Mouse (Mus musculus) intestine, postnatal 0 days (tissue): ENCODE data around the gene Tpst2. TPM values are rescaled to one million over a fixed set of nuclear protein-coding genes. Genes with fewer than 3 reads are reported as not detected.

Experiments
- ATAC-seq: fragments of 200-750 bp; cut with Nextera tagmentation; 2 replicates; pipeline ENCODE4 v1.8.0; 2017; ENCODE audit warnings: mild to moderate bottlenecking, moderate TSS enrichment, moderate library complexity
- H3K27ac ChIP-seq: fragments of 300-500 bp; sonication (generic); 2 replicates; pipeline ENCODE4 v1.5.1; 2014; ENCODE audit warnings: mild to moderate bottlenecking, low read depth, low read length, moderate library complexity
- H3K27me3 ChIP-seq: fragments of 300-500 bp; sonication (generic); replicated peaks from 2 replicates; pipeline ENCODE4 v1.6.1; 2014; ENCODE audit warnings: low read length, mixed read lengths; ENCODE audit not compliant: control insufficient read depth, insufficient read depth
- H3K36me3 ChIP-seq: fragments of 300-500 bp; sonication (generic); 2 replicates; pipeline ENCODE4 v1.6.1; 2014; ENCODE audit warnings: mild to moderate bottlenecking, moderate library complexity; ENCODE audit not compliant: control insufficient read depth, insufficient read depth
- H3K4me1 ChIP-seq: fragments of 300-500 bp; sonication (generic); replicated peaks from 2 replicates; pipeline ENCODE4 v1.6.1; 2014; ENCODE audit warnings: antibody characterized with exemption, low read length, mixed read lengths; ENCODE audit not compliant: control insufficient read depth, insufficient read depth
- H3K4me2 ChIP-seq: fragments of 300-500 bp; sonication (generic); replicated peaks from 2 replicates; pipeline ENCODE4 v1.6.1; 2014; ENCODE audit warnings: low read depth, mild to moderate bottlenecking, moderate library complexity
- H3K4me3 ChIP-seq: fragments of 300-500 bp; sonication (generic); 2 replicates; pipeline ENCODE4 v1.5.1; 2014; ENCODE audit warnings: low read depth, low read length
- H3K9ac ChIP-seq: fragments of 300-500 bp; sonication (generic); 2 replicates; pipeline ENCODE4 v1.6.1; 2014; ENCODE audit warnings: mild to moderate bottlenecking, low read depth, low read length
- H3K9me3 ChIP-seq: fragments of 300-500 bp; sonication (generic); 2 replicates; pipeline ENCODE4 v1.6.1; 2016; ENCODE audit warnings: mixed run types; ENCODE audit not compliant: control insufficient read depth
- CTCF ChIP-seq: sonication (generic); IDR thresholded peaks from 2 replicates; pipeline ENCODE4 v1.5.1; 2016; ENCODE audit warnings: low read depth, mild to moderate bottlenecking, control low read depth, antibody characterized with exemption, moderate library complexity
- WGBS: fragments of 180-500 bp; shearing (Covaris S2); extraction: QIAGEN DNeasy Blood & Tissue Kit; methylation state at CpG from one replicate; pipeline ENCODE4 v1.1.7; 2014; 5-methylcytosine and 5-hydroxymethylcytosine counted together
- polyA plus RNA-seq: library from polyadenylated mRNA; unstranded; fragments of >200 nt; fragmentation: Nextera tagmentation; extraction: Ambion mirVana; gene quantifications from 2 replicates; pipeline ENCODE4 v1.2.1, GENCODE M21; 2015

Gene Tpst2
- polyA plus RNA-seq, 1 experiment from 2014 or later = 45.3 TPM

GRCm38 (mm10) chr5:112243041-112243440 is 33.5 kb upstream of the Tpst2 start:
- Histone ChIP-seq H3K36me3 (no peaks in the 10 kb centered on the region), H3K27ac (no peak overlapping the region), H3K9me3 (no peaks in the 10 kb centered on the region), H3K27me3 (no peaks in the 10 kb centered on the region), H3K9ac (no peak overlapping the region), H3K4me1 (0 out of 2 replicates have a peak, but pooled peaks cover 6% of the 10 kb centered on the region), H3K4me3 (no peak overlapping the region), H3K4me2 (no peak overlapping the region; the same call in 1 of the 2 replicates)
- ATAC-seq = peak; percentile 45; the same call in 1 of the 2 replicates
- WGBS = 32% methylated on average over 5 of the region's 5 CpGs
- no peak for TF ChIP-seq CTCF

DNA sequence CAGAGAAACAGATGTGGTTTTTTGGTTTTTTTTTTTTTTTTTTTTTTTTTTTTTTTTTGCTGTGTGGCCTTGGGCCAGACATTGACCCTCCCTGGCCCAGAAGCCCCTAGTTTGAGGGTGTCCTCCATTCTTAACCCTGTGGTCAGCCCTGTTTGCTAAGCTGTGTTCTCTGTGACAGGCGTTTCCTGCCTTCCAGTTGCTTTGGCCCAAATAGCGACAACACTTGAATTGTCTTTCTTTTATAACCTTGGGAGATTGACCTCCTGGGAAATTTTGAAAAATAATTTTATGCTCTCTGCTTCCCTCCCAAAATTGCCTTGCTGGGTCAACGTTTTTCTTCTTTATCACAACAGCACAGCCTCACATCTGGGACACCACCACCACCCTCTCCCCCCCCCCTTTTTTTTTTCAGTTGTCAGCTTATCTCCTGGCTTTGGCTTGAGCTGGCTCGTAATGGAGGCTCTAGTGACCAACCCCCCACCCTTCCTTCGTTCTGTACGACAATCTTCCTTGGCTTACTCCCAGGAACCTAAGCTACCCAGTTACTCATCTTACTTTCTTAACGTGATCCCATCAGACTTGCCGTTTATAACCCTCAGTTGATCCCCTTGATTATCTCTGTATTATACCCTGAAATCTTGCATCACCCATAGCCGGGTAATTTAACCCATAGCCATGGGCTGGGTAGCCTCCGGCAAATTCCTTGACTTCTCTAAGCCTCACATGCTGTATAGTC is 32.8 kb upstream of the Tpst2 start:
- Histone ChIP-seq H3K4me2 (no peak overlapping the region), H3K9me3 (no peaks in the 10 kb centered on the region), H3K27me3 (no peaks in the 10 kb centered on the region), H3K4me3 (no peak overlapping the region), H3K36me3 (no peaks in the 10 kb centered on the region), H3K4me1 (0 out of 2 replicates have a peak, but pooled peaks cover 6% of the 10 kb centered on the region), H3K9ac (no peak overlapping the region), H3K27ac (no peak overlapping the region)
- 49% methylated on average over 10 of the region's 10 CpGs for WGBS
- no peak for TF ChIP-seq CTCF
- ATAC-seq = no peak

DNA sequence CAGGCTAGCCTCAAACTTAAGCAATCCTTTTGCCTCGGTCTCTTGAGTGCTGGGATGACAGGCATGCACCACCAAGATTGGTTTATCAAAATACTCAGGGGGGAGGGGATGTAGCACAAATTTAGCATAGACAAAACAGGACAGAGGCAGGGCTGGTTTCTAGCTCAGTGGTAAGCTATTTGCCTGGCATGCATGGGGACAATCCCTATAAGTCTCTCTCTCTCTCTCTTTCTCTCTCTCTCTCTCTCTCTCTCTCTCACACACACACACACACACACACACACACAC is 32.3 kb upstream of the Tpst2 start:
- 62% methylated on average over 1 of the region's 1 CpGs for WGBS
- H3K27ac ChIP-seq = no peak overlapping the region
- TF ChIP-seq CTCF = no peak

DNA sequence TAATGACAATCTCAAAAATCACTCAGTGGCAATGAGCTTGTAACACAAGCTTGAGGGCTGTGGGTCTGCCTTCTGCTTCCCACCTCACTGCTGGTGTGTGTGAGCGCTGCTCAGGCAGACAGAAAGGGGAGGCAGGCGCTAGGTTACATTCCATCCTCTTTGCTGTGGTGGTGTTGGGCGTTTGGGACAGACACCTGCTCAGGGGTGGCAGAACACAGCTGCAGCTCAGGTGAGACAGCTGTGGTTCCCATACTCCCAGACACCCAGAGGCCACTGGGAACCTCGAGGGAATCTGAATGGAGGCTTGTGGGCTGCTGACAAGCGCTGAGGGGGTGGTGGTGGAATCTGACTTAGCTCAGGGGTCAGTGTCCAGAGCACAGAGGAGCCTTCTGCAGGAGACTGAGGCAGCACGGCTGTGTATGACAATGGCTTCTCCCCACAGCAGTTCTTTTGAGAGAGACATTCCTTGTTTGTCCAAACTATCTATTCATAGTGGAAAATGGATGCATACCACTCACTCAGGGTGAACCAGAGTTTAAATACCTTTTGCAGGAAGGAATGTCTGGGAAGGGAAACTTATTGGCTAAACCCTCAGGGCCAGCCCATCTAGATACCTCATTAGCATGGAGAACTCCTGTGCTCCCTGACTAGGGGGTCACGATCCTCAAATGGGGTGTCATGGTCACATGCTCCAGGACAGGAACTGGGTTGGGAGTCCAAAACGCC is 31.4 kb upstream of the Tpst2 start:
- H3K9me3 ChIP-seq = no peaks in the 10 kb centered on the region
- H3K4me2 ChIP-seq = no peak overlapping the region
- H3K9ac ChIP-seq = no peak overlapping the region
- H3K4me1 ChIP-seq = 0 out of 2 replicates have a peak, but pooled peaks cover 6% of the 10 kb centered on the region
- H3K27ac ChIP-seq = no peak overlapping the region
- 43% methylated on average over 8 of the region's 8 CpGs for WGBS
- no peak for TF ChIP-seq CTCF
- no peak for ATAC-seq
- no peaks in the 10 kb centered on the region for H3K27me3 ChIP-seq
- H3K4me3 ChIP-seq = no peak overlapping the region
- no peaks in the 10 kb centered on the region for H3K36me3 ChIP-seq

More for the DNA sequence above, 32.3 kb upstream of the Tpst2 start:
- Histone ChIP-seq H3K9me3 (no peaks in the 10 kb centered on the region), H3K27me3 (no peaks in the 10 kb centered on the region), H3K4me1 (0 out of 2 replicates have a peak, but pooled peaks cover 6% of the 10 kb centered on the region), H3K4me2 (no peak overlapping the region), H3K9ac (no peak overlapping the region), H3K36me3 (no peaks in the 10 kb centered on the region), H3K4me3 (no peak overlapping the region)
- ATAC-seq = no peak

GRCm38 (mm10) chr5:112247399-112247798 is 29.1 kb upstream of the Tpst2 start:
- Histone ChIP-seq H3K4me2 (no peak overlapping the region), H3K36me3 (no peaks in the 10 kb centered on the region), H3K4me3 (no peak overlapping the region), H3K4me1 (0 out of 2 replicates have a peak, but pooled peaks cover 6% of the 10 kb centered on the region), H3K9ac (no peak overlapping the region), H3K27ac (no peak overlapping the region), H3K27me3 (no peaks in the 10 kb centered on the region), H3K9me3 (no peaks in the 10 kb centered on the region)
- TF ChIP-seq CTCF = no peak
- 31% methylated on average over 8 of the region's 8 CpGs for WGBS
- ATAC-seq = no peak

GRCm38 (mm10) chr5:112249106-112249505 is 27.4 kb upstream of the Tpst2 start:
- no peak for ATAC-seq
- 73% methylated on average over 11 of the region's 11 CpGs for WGBS
- Histone ChIP-seq H3K27me3 (no peaks in the 10 kb centered on the region), H3K9me3 (no peaks in the 10 kb centered on the region), H3K36me3 (no peaks in the 10 kb centered on the region), H3K4me3 (no peak overlapping the region), H3K4me2 (no peak overlapping the region), H3K27ac (no peak overlapping the region), H3K4me1 (no peaks in the 10 kb centered on the region), H3K9ac (no peak overlapping the region)
- TF ChIP-seq CTCF = no peak
